Mouse (Mus musculus) E14TG2a.4 (cell line): ENCODE data around the gene Sh2d3c.

Source experiments
- CTCF ChIP-seq: conservative IDR thresholded peaks from 2 replicates; pipeline ENCODE4 v1.5.1; 2014; ENCODE audit warnings: low read length
- NANOG ChIP-seq: IDR thresholded peaks from 2 replicates; pipeline ENCODE4 v1.6.1; 2014; ENCODE audit warnings: borderline replicate concordance, low read length, mixed read lengths
- POU5F1 ChIP-seq: IDR thresholded peaks from 2 replicates; pipeline ENCODE4 v1.6.1; 2014; ENCODE audit warnings: low read length, borderline replicate concordance

- TF ChIP-seq CTCF: no peak
- no peak for TF ChIP-seq POU5F1
- no peak for TF ChIP-seq NANOG
Observed at GRCm38 (mm10) chr2:32788581-32788980, 67.7 kb downstream of the Sh2d3c start.
